Mouse (Mus musculus) thymus, adult 2 months (tissue): ENCODE measurements around the gene Bsn.

Experiments
- CTCF ChIP-seq: fragments of 200-500 bp; IDR thresholded peaks from 2 replicates; pipeline ENCODE4 v1.5.1; 2012; ENCODE audit warnings: mild to moderate bottlenecking, control low read depth, low read length, moderate library complexity, borderline replicate concordance; ENCODE audit not compliant: control insufficient read depth, poor library complexity, insufficient read depth; ENCODE audit errors: extremely low read depth
- POLR2A ChIP-seq: fragments of 200-500 bp; IDR thresholded peaks from 2 replicates; pipeline ENCODE4 v1.6.1; 2012; ENCODE audit warnings: mild to moderate bottlenecking, low read length, control low read depth, moderate library complexity; ENCODE audit not compliant: control insufficient read depth, poor library complexity, insufficient read depth; ENCODE audit errors: extremely low read depth

DNA sequence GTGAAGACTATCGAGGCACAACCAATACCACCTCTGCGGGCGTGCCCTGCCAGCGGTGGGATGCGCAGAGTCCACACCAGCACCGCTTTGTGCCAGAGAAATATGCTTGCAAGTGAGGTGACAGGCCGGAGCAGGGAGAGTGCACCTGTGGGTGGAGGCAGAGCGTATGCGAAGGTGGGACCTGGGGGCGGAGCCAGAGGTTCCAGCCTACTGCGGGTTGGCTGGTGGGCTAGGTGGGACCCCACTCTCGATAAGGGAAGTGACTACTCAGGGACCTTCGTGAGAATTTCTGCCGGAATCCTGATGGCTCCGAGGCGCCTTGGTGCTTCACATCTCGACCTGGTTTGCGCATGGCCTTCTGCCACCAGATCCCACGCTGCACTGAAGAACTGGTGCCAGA lies 107.6 kb downstream of the Bsn start:
- TF ChIP-seq CTCF (no peak), POLR2A (no peak)
